Mouse (Mus musculus): Measurements from ENCODE around the gene Stambpl1. TPM values are rescaled to one million over a fixed set of nuclear protein-coding genes. Genes with fewer than 3 reads are reported as not detected.
A peak's percentile ranks its signal among the peaks of the same experiment; 100 is the strongest.

The Stambpl1 gene
- total RNA-seq (2021) = 10 to 100 TPM; 16.4 to 19.7 TPM
- long read RNA-seq, experiment 1, transcript Stambpl1-201 (11 exons, 2,024 nt) = major isoform, 7 of 18 reads
- long read RNA-seq, experiment 1, partial matches to known transcripts = 0 of 18 reads
- long read RNA-seq, experiment 1, other reads (novel, unspliced or antisense) = 11 of 18 reads
- long read RNA-seq, experiment 2, transcript Stambpl1-201 (11 exons, 2,024 nt) = major isoform, 9 of 23 reads
- long read RNA-seq, experiment 2, partial matches to known transcripts = 1 of 23 reads
- long read RNA-seq, experiment 2, other reads (novel, unspliced or antisense) = 13 of 23 reads

GRCm38 (mm10) chr19:34192008-34192963, at the start of gene Stambpl1:
Gene Stambpl1 (plus strand): TSS chr19:34192229.
- peak; percentile 55 to 71 for DNase-seq (ENCODE audit: low spot score in 2 of 2)

- no peak for DNase-seq (ENCODE audit: low spot score in 2 of 2)
These were observed 43.6 kb upstream of the Stambpl1 start for GRCm38 (mm10) chr19:34148421-34148820.

GRCm38 (mm10) chr19:34151909-34152308, 40.1 kb upstream of the Stambpl1 start:
- DNase-seq (ENCODE audit: low spot score in 2 of 2) = peak in 1 of 2 experiments; percentile 14

- no peak for DNase-seq (ENCODE audit: low spot score in 2 of 2)
These were observed 38.5 kb upstream of the Stambpl1 start for GRCm38 (mm10) chr19:34153263-34154144.

GRCm38 (mm10) chr19:34162693-34163092, 29.3 kb upstream of the Stambpl1 start:
- no peak for DNase-seq (ENCODE audit: low spot score in 2 of 2)

- DNase-seq (ENCODE audit: low spot score in 2 of 2) = no peak
These were observed 26.1 kb upstream of the Stambpl1 start, which contains the start of gene Ankrd22 for GRCm38 (mm10) chr19:34165891-34166290. Gene Ankrd22 (minus strand): TSS chr19:34166053.

- no peak for DNase-seq (ENCODE audit: low spot score in 2 of 2)
These were observed 25.6 kb upstream of the Stambpl1 start for GRCm38 (mm10) chr19:34166386-34166785.

- DNase-seq (ENCODE audit: low spot score in 2 of 2) = no peak
These were observed 23.9 kb upstream of the Stambpl1 start for GRCm38 (mm10) chr19:34167896-34168661.

GRCm38 (mm10) chr19:34169121-34169520, 22.9 kb upstream of the Stambpl1 start:
- DNase-seq (ENCODE audit: low spot score in 2 of 2) = no peak

- DNase-seq (ENCODE audit: low spot score in 2 of 2) = no peak
These were observed 20.9 kb upstream of the Stambpl1 start for GRCm38 (mm10) chr19:34171167-34171566.

GRCm38 (mm10) chr19:34174004-34174403, 18.0 kb upstream of the Stambpl1 start:
- DNase-seq (ENCODE audit: low spot score in 2 of 2) = no peak

GRCm38 (mm10) chr19:34179136-34179535, 12.9 kb upstream of the Stambpl1 start:
- DNase-seq (ENCODE audit: low spot score in 2 of 2) = no peak

- no peak for DNase-seq (ENCODE audit: low spot score in 2 of 2)
These were observed 11.7 kb upstream of the Stambpl1 start for GRCm38 (mm10) chr19:34180316-34180715.

GRCm38 (mm10) chr19:34181234-34181633, 10.8 kb upstream of the Stambpl1 start:
- no peak for DNase-seq (ENCODE audit: low spot score in 2 of 2)

GRCm38 (mm10) chr19:34182490-34182889, 9.5 kb upstream of the Stambpl1 start:
- DNase-seq (ENCODE audit: low spot score in 2 of 2) = no peak

- no peak for DNase-seq (ENCODE audit: low spot score in 2 of 2)
These were observed 5.2 kb upstream of the Stambpl1 start for GRCm38 (mm10) chr19:34186845-34187244.

- no peak for DNase-seq (ENCODE audit: low spot score in 2 of 2)
These were observed 403 bp upstream of the Stambpl1 start for GRCm38 (mm10) chr19:34191645-34192007.

GRCm38 (mm10) chr19:34193149-34193548, 1.1 kb downstream of the Stambpl1 start:
- peak; percentile 22 to 38 for DNase-seq (ENCODE audit: low spot score in 2 of 2)

GRCm38 (mm10) chr19:34193683-34194082, 1.7 kb downstream of the Stambpl1 start:
- DNase-seq (ENCODE audit: low spot score in 2 of 2) = no peak

GRCm38 (mm10) chr19:34194132-34194745, 2.2 kb downstream of the Stambpl1 start:
- DNase-seq (ENCODE audit: low spot score in 2 of 2) = no peak

Data from layer of hippocampus, postnatal 14 days (tissue).